Mouse (Mus musculus) embryonic facial prominence, embryonic 14.5 days (tissue): Measurements from ENCODE around the gene Spata2. TPM values are rescaled to one million over a fixed set of nuclear protein-coding genes. Genes with fewer than 3 reads are reported as not detected.
A peak's percentile ranks its signal among the peaks of the same experiment; 100 is the strongest.

ENCODE experiments used
- ATAC-seq: fragments of 200-750 bp; cut with Nextera tagmentation; 2 replicates; pipeline ENCODE4 v1.8.0; 2017; ENCODE audit warnings: low read depth, moderate number of reproducible peaks, moderate TSS enrichment
- DNase-seq: peaks from one replicate; pipeline ENCODE4 v3.0.0-alpha.2; 2015; ENCODE audit warnings: low spot score
- H3K27ac ChIP-seq: fragments of 300-500 bp; sonication (generic); replicated peaks from 2 replicates; pipeline ENCODE4 v1.5.1; 2014; ENCODE audit warnings: low read depth, mild to moderate bottlenecking, low read length, moderate library complexity
- H3K27me3 ChIP-seq: fragments of 300-500 bp; sonication (generic); replicated peaks from 2 replicates; pipeline ENCODE4 v1.6.1; 2014; ENCODE audit warnings: low read length; ENCODE audit not compliant: control insufficient read depth, insufficient read depth
- H3K36me3 ChIP-seq: fragments of 300-500 bp; sonication (generic); 2 replicates; pipeline ENCODE4 v1.6.1; 2014; ENCODE audit warnings: low read length, mixed read lengths; ENCODE audit not compliant: control insufficient read depth, insufficient read depth
- H3K4me1 ChIP-seq: fragments of 300-500 bp; sonication (generic); 2 replicates; pipeline ENCODE4 v1.6.1; 2014; ENCODE audit warnings: antibody characterized with exemption, low read length; ENCODE audit not compliant: control insufficient read depth, insufficient read depth
- H3K4me2 ChIP-seq: fragments of 300-500 bp; sonication (generic); 2 replicates; pipeline ENCODE4 v1.6.1; 2014; ENCODE audit warnings: low read depth, mild to moderate bottlenecking, low read length, moderate library complexity, mixed read lengths
- H3K4me3 ChIP-seq: fragments of 300-500 bp; sonication (generic); 2 replicates; pipeline ENCODE4 v1.5.1; 2014; ENCODE audit warnings: low read depth, mild to moderate bottlenecking, low read length
- H3K9ac ChIP-seq: fragments of 300-500 bp; sonication (generic); 2 replicates; pipeline ENCODE4 v1.6.1; 2014; ENCODE audit warnings: low read depth, mild to moderate bottlenecking, low read length, moderate library complexity, mixed read lengths
- H3K9me3 ChIP-seq: fragments of 300-500 bp; sonication (generic); 2 replicates; pipeline ENCODE4 v1.6.1; 2016; ENCODE audit warnings: low read length; ENCODE audit not compliant: control insufficient read depth
- WGBS: fragments of 180-500 bp; shearing (Covaris S2); extraction: QIAGEN DNeasy Blood & Tissue Kit; methylation state at CpG from one replicate; pipeline ENCODE4 v1.1.7; 2014; 5-methylcytosine and 5-hydroxymethylcytosine counted together
- polyA plus RNA-seq: library from polyadenylated mRNA; unstranded; fragments of >200 nt; fragmentation: Nextera tagmentation; extraction: Ambion mirVana; gene quantifications from 2 replicates; pipeline ENCODE4 v1.2.1, GENCODE M21; 2014

Gene Spata2
- polyA plus RNA-seq, 1 experiment from 2014 or later, result 14.2 TPM

DNA sequence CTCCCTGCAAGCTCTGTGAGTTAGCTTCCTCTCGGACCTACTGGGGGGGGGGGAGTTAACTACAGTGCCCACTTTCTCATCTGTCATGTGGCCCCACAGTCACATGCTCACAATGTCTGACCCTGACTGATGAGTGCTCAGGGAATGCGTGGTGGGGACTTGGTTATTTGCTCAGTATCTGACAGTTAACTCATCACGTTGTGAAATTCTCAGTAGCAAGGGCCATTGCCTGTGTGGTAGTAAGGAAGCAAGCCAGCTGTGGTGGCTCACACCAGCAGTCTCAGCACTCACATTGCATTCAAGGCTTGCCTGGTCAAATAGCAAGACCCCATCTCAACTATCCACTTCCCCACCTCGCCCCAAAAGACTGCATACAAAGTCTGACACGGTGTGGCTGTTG, 25.5 kb downstream of the Spata2 start:
- Histone ChIP-seq H3K36me3 (peaks cover 52% of the 10 kb centered on the region), H3K27ac (no peak overlapping the region), H3K9ac (no peak overlapping the region), H3K4me3 (no peak overlapping the region), H3K9me3 (no peaks in the 10 kb centered on the region), H3K27me3 (no peaks in the 10 kb centered on the region), H3K4me1 (no peaks in the 10 kb centered on the region), H3K4me2 (no peak overlapping the region)
- DNase-seq (no peak), ATAC-seq (no peak)
- WGBS, result 81% methylated on average over 5 of the region's 5 CpGs

DNA sequence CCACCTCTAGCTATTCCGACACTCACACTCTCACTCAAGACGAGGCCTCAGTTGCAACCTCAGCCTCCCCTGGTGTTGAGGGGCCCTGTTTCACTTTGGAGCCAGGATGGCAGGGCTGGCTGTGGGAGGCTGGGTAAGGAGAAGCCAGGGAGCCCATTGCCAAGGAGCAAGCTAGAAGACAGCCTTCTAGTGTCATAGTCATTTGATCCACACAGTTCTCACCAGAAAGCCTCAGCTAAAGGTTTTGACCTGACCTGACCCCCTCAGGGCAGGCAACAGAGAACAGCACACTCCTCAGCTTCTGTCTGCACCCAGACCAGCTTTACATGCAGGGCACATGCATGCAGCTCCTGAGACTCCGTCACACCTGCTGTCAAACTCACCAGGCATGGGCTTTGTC, 26.7 kb downstream of the Spata2 start:
- Histone ChIP-seq H3K9ac (no peak overlapping the region), H3K36me3 (peaks cover 45% of the 10 kb centered on the region)
- WGBS, result 76% methylated on average over 3 of the region's 3 CpGs

DNA sequence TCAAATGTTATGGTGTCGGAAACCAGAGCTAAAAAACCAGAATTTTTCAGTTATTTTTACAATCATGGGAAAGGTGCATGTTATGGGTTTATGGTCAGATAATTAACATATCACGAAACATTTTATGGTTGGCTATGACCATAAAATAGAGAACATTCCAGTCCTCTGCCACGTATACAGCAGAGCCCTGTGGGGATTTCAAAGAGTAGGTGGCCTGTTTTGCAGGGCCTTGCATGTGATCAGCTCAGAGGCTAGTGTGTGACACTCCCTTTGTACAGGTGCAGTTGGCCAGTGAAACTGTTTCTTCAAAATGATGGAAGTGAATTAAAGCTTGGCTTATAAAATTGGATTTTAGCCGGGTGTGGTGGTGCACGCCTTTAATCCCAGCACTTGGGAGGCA, 28.9 kb downstream of the Spata2 start:
- DNase-seq, result no peak

More for the DNA sequence above, 26.7 kb downstream of the Spata2 start:
- DNase-seq (no peak), ATAC-seq (no peak)
- Histone ChIP-seq H3K9me3 (no peaks in the 10 kb centered on the region), H3K4me3 (no peak overlapping the region), H3K27ac (no peak overlapping the region), H3K4me1 (no peaks in the 10 kb centered on the region), H3K4me2 (no peak overlapping the region), H3K27me3 (no peaks in the 10 kb centered on the region)

DNA sequence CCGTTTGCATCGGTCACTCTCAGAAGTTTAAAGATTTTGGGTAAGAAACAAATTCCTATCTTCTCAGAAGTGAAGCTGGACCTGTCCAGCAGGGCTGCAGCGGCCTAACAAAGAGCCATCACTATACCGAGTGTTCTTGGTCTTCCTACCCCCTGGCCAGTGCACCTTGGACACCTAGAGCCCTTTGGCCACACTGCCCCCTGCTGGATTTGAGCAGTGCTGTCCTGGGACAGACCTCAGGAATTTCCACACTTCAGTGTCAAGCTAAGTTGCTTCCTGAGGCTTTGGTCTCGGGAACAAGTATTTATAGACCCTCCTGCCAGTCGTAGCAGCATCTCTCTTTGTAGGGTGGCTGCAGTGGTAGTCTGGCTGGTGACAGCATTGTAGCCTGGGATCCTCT, 29.7 kb downstream of the Spata2 start:
- DNase-seq, result peak; percentile 52
- Histone ChIP-seq H3K36me3 (peaks cover 35% of the 10 kb centered on the region; the same call in 1 of the 2 replicates), H3K9me3 (no peaks in the 10 kb centered on the region), H3K4me2 (no peak overlapping the region), H3K4me3 (no peak overlapping the region), H3K4me1 (no peaks in the 10 kb centered on the region), H3K27ac (no peak overlapping the region), H3K9ac (no peak overlapping the region), H3K27me3 (no peaks in the 10 kb centered on the region)
- WGBS, result 63% methylated on average over 6 of the region's 6 CpGs
- peak; percentile 72 for ATAC-seq

More for the DNA sequence above, 28.9 kb downstream of the Spata2 start:
- H3K36me3 ChIP-seq, result peaks cover 37% of the 10 kb centered on the region
- H3K9ac ChIP-seq, result no peak overlapping the region
- no peak overlapping the region for H3K4me3 ChIP-seq
- WGBS, result 90% methylated on average over 5 of the region's 5 CpGs
- H3K9me3 ChIP-seq, result no peaks in the 10 kb centered on the region
- no peaks in the 10 kb centered on the region for H3K4me1 ChIP-seq
- H3K27me3 ChIP-seq, result no peaks in the 10 kb centered on the region
- H3K27ac ChIP-seq, result no peak overlapping the region
- ATAC-seq, result no peak
- no peak overlapping the region for H3K4me2 ChIP-seq

DNA sequence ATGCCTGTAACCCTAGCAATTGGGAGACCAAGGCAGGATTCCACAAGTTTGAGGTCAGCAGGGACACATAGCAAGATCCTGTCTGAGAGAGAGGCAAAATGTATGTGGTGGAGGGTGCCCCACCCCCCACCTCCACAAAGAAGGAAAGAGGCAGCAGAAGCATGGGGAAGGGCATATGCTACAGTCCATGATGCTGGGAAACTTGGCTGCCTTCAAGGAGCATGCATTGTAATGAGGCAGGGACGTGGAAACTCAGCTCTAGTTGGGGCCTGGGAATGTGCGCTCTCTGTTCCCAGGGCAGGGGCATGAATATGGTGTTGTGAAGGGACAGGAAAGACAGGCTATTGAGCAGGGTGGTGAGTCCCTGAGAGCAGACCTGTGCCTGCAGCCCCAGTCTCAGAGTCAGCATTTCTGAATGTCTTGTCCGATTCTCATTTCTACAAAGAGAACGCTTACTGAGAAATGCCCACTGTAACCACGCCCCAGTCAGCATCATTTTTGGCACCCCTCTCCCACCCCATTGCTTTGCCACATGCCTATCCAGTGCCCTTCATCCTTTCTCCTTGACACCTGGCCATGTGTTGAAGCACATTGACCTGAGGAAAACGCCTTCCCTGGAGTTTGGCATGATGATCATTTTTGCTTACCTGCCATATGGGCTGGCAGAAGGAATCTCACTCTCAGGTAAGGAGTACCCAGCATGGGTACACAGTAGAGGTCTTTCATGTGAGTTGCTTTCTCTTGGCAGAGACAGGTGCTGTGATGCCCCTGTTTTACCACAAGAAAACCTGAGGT, 33.4 kb downstream of the Spata2 start:
- no peaks in the 10 kb centered on the region for H3K27me3 ChIP-seq
- no peaks in the 10 kb centered on the region for H3K4me1 ChIP-seq
- no peak overlapping the region for H3K4me2 ChIP-seq
- H3K4me3 ChIP-seq, result no peak overlapping the region
- DNase-seq (no peak), ATAC-seq (no peak)
- WGBS, result 87% methylated on average over 6 of the region's 6 CpGs
- H3K36me3 ChIP-seq, result peaks cover 50% of the 10 kb centered on the region
- H3K9ac ChIP-seq, result no peak overlapping the region
- no peaks in the 10 kb centered on the region for H3K9me3 ChIP-seq
- no peak overlapping the region for H3K27ac ChIP-seq

DNA sequence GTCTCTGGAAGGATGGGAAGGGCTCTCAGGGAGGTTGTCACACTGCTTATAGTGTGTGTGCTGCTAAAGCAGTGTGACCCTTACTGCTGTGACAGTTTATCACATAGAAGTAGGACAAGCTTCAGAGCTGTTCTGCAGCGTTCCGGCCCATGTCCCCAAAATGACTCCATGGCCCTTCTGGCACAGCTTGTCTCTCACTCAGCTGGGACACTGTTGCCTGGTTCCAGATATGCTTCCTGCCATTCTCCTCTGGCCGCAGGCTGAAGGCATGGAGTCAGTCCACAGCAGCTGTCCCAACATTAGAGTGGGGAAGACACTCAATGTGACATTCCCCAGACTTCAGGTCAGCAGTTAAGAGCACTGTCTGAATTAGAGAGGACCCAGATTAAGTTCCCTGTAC, 34.1 kb downstream of the Spata2 start:
- no peak overlapping the region for H3K4me2 ChIP-seq
- no peaks in the 10 kb centered on the region for H3K4me1 ChIP-seq
- WGBS, result 100% methylated on average over 3 of the region's 3 CpGs

DNA sequence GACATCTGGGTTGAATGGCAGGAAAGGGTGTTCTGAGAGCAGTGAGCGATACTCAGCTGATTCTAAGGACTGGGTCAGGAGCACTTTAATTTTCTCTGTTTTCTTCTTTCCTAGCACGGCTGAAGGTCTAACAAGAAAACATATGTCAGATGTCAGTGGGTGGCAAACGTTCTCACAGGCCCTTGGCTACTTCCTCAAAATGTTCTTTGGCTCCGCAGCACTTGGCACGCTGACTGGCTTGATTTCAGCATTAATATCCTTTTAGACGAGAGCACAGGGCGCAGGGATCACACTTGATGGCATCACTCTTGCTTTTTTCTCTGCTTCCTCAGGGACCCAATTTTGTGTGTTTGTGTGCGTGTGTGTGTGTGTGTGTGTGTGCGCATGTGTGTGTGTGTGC, 35.5 kb downstream of the Spata2 start:
- H3K9ac ChIP-seq, result no peak overlapping the region
- no peaks in the 10 kb centered on the region for H3K4me1 ChIP-seq
- H3K27ac ChIP-seq, result no peak overlapping the region
- peaks cover 52% of the 10 kb centered on the region for H3K36me3 ChIP-seq
- DNase-seq (no peak), ATAC-seq (no peak)
- WGBS, result 91% methylated on average over 9 of the region's 9 CpGs
- H3K4me2 ChIP-seq, result no peak overlapping the region
- no peaks in the 10 kb centered on the region for H3K27me3 ChIP-seq
- no peaks in the 10 kb centered on the region for H3K9me3 ChIP-seq
- no peak overlapping the region for H3K4me3 ChIP-seq

More for the DNA sequence above, 34.1 kb downstream of the Spata2 start:
- Histone ChIP-seq H3K27me3 (no peaks in the 10 kb centered on the region), H3K27ac (no peak overlapping the region), H3K36me3 (peaks cover 54% of the 10 kb centered on the region), H3K9ac (no peak overlapping the region), H3K4me3 (no peak overlapping the region), H3K9me3 (no peaks in the 10 kb centered on the region)
- ATAC-seq, result no peak
- DNase-seq, result no peak

DNA sequence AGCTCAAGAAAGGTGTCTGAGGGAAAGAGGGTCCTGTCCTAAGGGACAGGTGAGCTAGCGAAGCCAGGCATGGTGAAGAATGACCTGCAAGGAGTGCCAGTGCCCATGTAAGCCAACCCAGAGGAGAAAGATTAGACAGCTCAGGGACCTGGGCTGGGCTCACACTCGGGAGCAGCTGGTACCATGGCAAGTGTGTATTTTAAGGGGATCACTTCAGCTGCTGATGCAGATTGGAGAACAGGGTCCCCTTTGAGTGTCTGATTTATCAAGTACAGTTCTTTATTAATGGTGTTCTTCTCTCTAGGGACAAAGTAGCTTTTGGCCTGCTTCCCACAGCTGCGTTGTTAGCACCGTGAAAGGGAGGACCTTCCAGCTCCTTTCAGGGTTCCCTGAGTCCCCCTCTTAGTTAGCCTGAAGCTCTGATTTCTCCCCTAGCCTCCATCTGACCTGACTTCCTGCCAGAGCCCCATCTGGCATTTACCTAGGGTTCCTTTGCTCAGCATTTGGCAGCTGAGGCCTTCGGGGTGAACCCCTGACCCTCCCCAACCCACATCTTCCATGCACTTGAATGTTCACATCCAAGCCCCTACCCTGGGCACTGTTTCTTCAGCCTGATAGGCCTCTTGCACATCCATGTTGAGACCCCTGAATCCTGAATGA, 36.2 kb downstream of the Spata2 start:
- H3K9ac ChIP-seq, result no peak overlapping the region
- DNase-seq, result no peak
- no peaks in the 10 kb centered on the region for H3K9me3 ChIP-seq
- no peak overlapping the region for H3K4me2 ChIP-seq
- H3K4me1 ChIP-seq, result no peaks in the 10 kb centered on the region
- H3K27ac ChIP-seq, result no peak overlapping the region
- no peak for ATAC-seq
- WGBS, result 87% methylated on average over 5 of the region's 5 CpGs
- no peaks in the 10 kb centered on the region for H3K27me3 ChIP-seq
- H3K36me3 ChIP-seq, result peaks cover 51% of the 10 kb centered on the region
- H3K4me3 ChIP-seq, result no peak overlapping the region
